Mouse (Mus musculus): ENCODE measurements around the gene Mark3.

- no peak for TF ChIP-seq CTCF (IDR thresholded peaks at IDR 0.05; ENCODE audit: low read depth, low read length)
- no peak for TF ChIP-seq TAL1 (conservative IDR thresholded peaks at IDR 0.05; ENCODE audit: low read depth, low read length)
- TF ChIP-seq POLR2AphosphoS5 (IDR thresholded peaks at IDR 0.05; ENCODE audit: insufficient replicate concordance, low read depth, low read length): no peak
- no peak for TF ChIP-seq GATA1 (IDR thresholded peaks at IDR 0.05; ENCODE audit: borderline replicate concordance, low read length)
- no peak for TF ChIP-seq GATA2 (IDR thresholded peaks at IDR 0.05; ENCODE audit: borderline replicate concordance, low read depth, low read length)
These were observed 23.0 kb downstream of the Mark3 start for GRCm38 (mm10) chr12:111597310-111597709.
